Mouse (Mus musculus): ENCODE measurements around the gene Scimp. TPM values are rescaled to one million over a fixed set of nuclear protein-coding genes. Genes with fewer than 3 reads are reported as not detected.

Gene Scimp
- polyA plus RNA-seq, 1 experiment from 2014 or later: 0.45 TPM

DNA sequence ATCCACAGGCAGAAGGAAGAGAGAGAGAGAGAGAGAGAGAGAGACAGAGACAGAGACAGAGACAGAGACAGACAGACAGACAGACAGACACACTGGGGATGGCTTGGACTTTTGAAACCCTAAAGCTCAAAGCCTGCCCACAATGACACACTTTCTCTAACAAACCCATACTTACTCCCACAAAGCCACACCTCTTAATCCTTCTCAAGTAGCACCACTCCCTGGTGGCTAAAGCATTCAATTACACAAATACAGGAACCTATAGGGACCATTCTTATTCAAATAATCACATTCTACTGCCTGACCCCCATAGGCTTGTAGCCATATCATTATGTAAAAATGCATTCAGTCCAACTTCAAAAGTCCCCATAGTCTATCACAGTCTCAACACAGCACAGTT, 21.0 kb upstream of the Scimp start:
- ATAC-seq (replicated peaks; ENCODE audit: insufficient number of reproducible peaks, insufficient read depth, low FRiP score, low read depth): no peak
- H3K4me2 ChIP-seq: no peak overlapping the region

DNA sequence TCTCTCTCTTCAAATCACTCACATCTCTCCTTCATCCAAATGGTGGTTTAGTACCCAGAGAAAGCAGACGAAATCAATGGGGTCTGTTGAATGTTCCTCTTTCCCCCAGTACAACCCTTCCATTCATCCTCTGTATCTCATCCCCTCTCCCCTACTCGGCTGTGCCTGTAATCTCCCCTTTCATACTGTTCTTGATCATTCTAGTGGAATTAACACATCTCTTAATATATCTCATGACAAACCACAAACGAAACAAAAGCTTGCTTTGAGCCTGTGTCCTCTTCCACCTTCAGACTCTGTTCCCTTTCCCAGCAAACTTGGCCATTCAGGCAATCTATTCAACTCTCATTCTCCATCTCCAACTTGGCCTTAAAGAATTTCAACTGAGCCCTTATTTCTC, 18.8 kb upstream of the Scimp start:
- H3K27ac ChIP-seq: no peak overlapping the region
- WGBS: 57% methylated on average over 3 of the region's 3 CpGs

More for the DNA sequence above, 21.0 kb upstream of the Scimp start:
- H3K9ac ChIP-seq: no peak overlapping the region
- H3K4me1 ChIP-seq (replicated peaks): no peaks in the 10 kb centered on the region
- H3K27me3 ChIP-seq: no peaks in the 10 kb centered on the region
- H3K36me3 ChIP-seq: no peaks in the 10 kb centered on the region
- H3K27ac ChIP-seq: no peak overlapping the region
- no peaks in the 10 kb centered on the region for H3K9me3 ChIP-seq (replicated peaks)
- no peak overlapping the region for H3K4me3 ChIP-seq

DNA sequence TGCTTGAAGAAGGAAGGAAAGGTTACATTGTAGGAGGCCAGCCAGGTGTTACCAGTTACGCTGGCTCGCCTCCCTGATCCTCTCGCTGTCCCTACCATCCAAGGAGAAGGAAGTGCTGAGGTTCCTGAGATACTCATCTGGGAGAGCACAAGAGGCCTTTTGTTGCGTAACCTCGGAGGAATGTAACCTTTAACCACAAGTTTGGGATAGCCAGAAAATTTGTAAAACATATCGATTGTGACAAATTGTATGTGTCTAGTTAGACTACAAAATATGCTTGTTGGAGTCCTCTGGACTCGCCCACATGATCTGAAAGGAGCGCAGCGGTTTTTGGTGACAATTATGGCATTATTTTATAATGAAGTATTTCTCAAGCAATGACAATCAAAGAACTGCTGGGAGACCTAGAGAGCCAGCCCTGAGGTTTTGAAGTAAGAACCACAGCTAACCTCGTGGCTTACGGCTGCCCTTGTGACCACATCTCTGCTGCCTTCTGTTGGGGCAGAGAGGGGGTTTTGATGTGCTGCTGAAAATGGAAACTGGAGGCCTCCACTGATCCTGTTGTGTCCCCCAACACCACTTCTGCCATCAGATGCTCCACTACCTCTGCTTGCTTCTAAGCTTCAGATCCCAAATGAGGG, 16.7 kb upstream of the Scimp start:
- no peak overlapping the region for H3K9ac ChIP-seq
- no peak for ATAC-seq (replicated peaks; ENCODE audit: insufficient number of reproducible peaks, insufficient read depth, low FRiP score, low read depth)
- H3K4me3 ChIP-seq: no peak overlapping the region
- no peak overlapping the region for H3K4me2 ChIP-seq
- H3K9me3 ChIP-seq (replicated peaks): no peaks in the 10 kb centered on the region
- no peaks in the 10 kb centered on the region for H3K4me1 ChIP-seq (replicated peaks)
- H3K36me3 ChIP-seq: no peaks in the 10 kb centered on the region
- H3K27ac ChIP-seq: no peak overlapping the region
- WGBS: 80% methylated on average over 11 of the region's 11 CpGs
- H3K27me3 ChIP-seq: no peaks in the 10 kb centered on the region

More for the DNA sequence above, 18.8 kb upstream of the Scimp start:
- H3K4me3 ChIP-seq: no peak overlapping the region
- H3K9ac ChIP-seq: no peak overlapping the region
- no peaks in the 10 kb centered on the region for H3K4me1 ChIP-seq (replicated peaks)
- no peaks in the 10 kb centered on the region for H3K36me3 ChIP-seq
- H3K27me3 ChIP-seq: no peaks in the 10 kb centered on the region
- no peaks in the 10 kb centered on the region for H3K9me3 ChIP-seq (replicated peaks)
- no peak overlapping the region for H3K4me2 ChIP-seq
- ATAC-seq (replicated peaks; ENCODE audit: insufficient number of reproducible peaks, insufficient read depth, low FRiP score, low read depth): no peak

DNA sequence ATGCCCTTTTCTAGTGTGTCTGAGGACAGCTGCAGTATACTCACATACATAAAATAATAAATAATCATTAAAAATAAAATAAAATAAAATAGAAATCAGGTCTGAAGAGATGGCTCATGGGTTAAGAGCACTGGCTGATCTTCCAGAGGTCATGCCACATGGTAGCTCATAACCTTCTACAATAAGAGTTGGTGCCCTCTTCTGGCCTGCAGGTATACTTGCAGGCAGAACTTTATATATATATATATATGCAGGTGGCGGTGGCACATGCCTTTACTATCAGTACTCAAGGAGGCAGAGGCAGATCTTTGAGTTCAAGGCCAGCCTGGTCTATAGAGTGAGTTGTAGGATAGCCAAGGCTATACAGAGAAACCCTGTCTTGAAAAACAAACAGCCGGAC, 13.8 kb upstream of the Scimp start:
- H3K36me3 ChIP-seq: no peaks in the 10 kb centered on the region
- 81% methylated on average over 2 of the region's 2 CpGs for WGBS
- H3K9ac ChIP-seq: no peak overlapping the region
- no peak overlapping the region for H3K4me2 ChIP-seq
- no peak for ATAC-seq (replicated peaks; ENCODE audit: insufficient number of reproducible peaks, insufficient read depth, low FRiP score, low read depth)
- H3K9me3 ChIP-seq (replicated peaks): no peaks in the 10 kb centered on the region
- peaks cover 8% of the 10 kb centered on the region; the same call in 1 of the 2 replicates for H3K4me1 ChIP-seq (replicated peaks)
- H3K27me3 ChIP-seq: no peaks in the 10 kb centered on the region
- no peak overlapping the region for H3K4me3 ChIP-seq
- H3K27ac ChIP-seq: no peak overlapping the region

DNA sequence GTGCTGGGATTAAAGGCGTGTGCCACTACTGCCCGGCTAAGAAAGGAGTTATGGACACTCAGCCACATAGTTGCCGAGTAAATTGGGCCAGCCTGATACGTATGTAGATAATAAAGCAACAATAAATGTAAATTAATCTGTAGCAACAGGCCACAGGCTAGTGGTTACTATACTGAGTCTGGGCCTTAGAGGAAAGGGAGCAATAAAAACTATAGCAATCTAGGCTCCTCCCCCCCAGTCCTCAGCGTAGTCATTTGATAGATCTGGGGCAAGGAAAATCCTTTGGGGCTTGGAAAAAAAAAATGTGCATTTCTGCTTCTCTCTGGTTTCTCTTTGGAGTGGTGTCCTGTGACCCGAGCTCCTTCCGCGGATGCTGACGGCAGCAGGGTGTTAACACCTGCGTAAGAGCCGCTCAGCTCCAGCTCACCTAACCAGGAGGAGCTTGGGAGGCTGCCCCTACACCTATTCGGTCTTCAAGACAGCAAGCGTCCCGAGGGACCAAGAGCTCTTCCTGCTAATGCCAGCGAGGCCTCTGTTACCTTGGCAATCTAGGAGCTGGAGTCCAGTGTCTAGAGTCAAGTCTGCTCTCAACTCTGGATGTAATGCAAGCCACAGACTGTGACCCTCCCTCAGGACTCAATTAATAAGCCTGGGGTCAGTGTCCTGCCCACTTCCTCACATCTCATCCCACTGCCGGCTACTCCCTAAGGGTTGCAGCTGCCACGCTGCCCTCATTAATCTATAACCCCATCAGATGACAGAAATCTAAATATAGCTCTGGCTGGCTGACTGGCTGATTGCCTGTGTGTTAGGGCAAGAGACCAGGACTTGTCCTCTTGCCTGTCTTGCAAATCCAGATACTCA, 9.6 kb upstream of the Scimp start:
- no peaks in the 10 kb centered on the region for H3K9me3 ChIP-seq (replicated peaks)
- ATAC-seq (replicated peaks; ENCODE audit: insufficient number of reproducible peaks, insufficient read depth, low FRiP score, low read depth): no peak
- no peak overlapping the region for H3K9ac ChIP-seq
- 40% methylated on average over 17 of the region's 17 CpGs for WGBS
- H3K4me3 ChIP-seq: no peak overlapping the region
- H3K27me3 ChIP-seq: no peaks in the 10 kb centered on the region
- peaks cover 8% of the 10 kb centered on the region; the same call in 1 of the 2 replicates for H3K4me1 ChIP-seq (replicated peaks)
- H3K4me2 ChIP-seq: no peak overlapping the region
- H3K27ac ChIP-seq: no peak overlapping the region
- H3K36me3 ChIP-seq: no peaks in the 10 kb centered on the region

DNA sequence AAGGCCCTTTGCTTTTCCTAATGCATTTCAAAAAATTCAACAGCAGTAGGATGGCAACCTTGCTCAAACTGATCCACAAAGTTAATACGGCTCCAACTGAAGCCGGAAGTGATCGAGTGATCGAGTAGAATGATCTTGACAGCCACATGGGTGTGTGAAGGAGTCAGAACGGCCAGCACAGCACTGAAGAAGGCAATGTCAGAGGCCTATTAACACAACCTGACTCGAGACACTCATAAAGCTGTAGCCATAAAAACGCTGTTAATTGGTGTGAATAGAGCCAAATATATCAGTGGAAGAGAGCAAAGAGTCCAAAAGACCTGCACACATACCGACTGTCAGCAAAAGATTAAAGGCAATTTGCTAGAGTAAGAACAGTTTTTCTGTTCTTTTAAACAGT, 7.7 kb upstream of the Scimp start:
- H3K9ac ChIP-seq: no peak overlapping the region
- H3K27ac ChIP-seq: no peak overlapping the region
- H3K4me2 ChIP-seq: no peak overlapping the region
- H3K9me3 ChIP-seq (replicated peaks): no peaks in the 10 kb centered on the region
- WGBS: 82% methylated on average over 8 of the region's 8 CpGs
- no peak overlapping the region for H3K4me3 ChIP-seq
- H3K27me3 ChIP-seq: no peaks in the 10 kb centered on the region
- H3K36me3 ChIP-seq: no peaks in the 10 kb centered on the region
- no peak for ATAC-seq (replicated peaks; ENCODE audit: insufficient number of reproducible peaks, insufficient read depth, low FRiP score, low read depth)
- peaks cover 8% of the 10 kb centered on the region; the same call in 1 of the 2 replicates for H3K4me1 ChIP-seq (replicated peaks)

DNA sequence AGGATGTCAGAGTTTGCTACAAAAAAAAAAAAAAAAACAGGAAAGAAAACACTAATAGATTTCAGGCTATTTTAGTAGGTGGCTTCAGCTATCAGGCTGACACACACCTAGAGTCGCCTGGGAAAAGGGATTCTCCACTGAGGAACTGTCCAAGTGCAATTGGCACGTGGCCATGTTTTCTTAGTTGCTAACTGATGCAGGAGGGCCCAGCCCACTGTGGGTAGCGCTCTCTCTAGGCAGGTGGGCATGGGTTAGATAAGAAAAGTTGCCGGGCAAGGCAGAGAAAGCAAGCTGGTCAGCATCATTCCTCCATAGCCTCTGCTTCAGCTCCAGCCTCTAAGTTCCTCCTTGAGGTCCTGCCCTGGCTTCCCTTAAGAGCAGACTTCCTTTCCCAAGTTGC, 4.4 kb upstream of the Scimp start:
- Histone ChIP-seq H3K4me3 (no peak overlapping the region), H3K9me3 (replicated peaks) (no peaks in the 10 kb centered on the region), H3K27ac (no peak overlapping the region), H3K4me1 (replicated peaks) (no peaks in the 10 kb centered on the region), H3K27me3 (no peaks in the 10 kb centered on the region), H3K4me2 (no peak overlapping the region), H3K9ac (no peak overlapping the region), H3K36me3 (no peaks in the 10 kb centered on the region)
- no peak for ATAC-seq (replicated peaks; ENCODE audit: insufficient number of reproducible peaks, insufficient read depth, low FRiP score, low read depth)
- 62% methylated on average over 4 of the region's 4 CpGs for WGBS

DNA sequence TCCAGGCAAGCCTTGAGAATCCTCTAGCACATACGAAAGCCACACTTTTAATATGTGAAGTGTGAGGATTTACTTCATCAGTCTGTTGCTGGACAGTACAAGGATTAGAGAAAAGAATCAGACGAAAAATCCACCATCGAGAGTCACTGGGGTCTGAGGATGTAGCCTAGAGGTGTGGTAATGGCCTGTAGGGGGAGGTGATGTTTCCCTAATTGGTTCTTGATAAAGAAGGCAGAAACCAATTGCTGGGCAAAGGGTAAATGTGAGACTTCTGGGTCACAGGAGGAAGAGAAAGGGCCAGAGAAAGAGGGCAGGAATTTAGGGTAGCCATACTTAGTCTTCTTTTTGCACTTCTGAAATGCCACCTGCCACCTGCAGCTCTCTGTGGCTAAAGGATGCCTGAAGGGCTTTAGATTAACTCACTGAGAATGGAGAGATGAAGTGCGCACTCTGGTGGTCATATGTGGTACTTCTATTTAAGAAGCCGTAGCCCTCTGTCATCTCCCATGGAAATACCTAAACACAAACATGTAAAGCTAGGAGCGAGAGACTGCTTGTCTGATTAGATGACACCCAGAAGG, 3.2 kb upstream of the Scimp start:
- H3K36me3 ChIP-seq: no peaks in the 10 kb centered on the region
- no peak overlapping the region for H3K27ac ChIP-seq
- no peak overlapping the region for H3K4me3 ChIP-seq
- no peak for ATAC-seq (replicated peaks; ENCODE audit: insufficient number of reproducible peaks, insufficient read depth, low FRiP score, low read depth)
- H3K9ac ChIP-seq: no peak overlapping the region
- no peaks in the 10 kb centered on the region for H3K9me3 ChIP-seq (replicated peaks)
- 26% methylated on average over 6 of the region's 6 CpGs for WGBS
- H3K4me1 ChIP-seq (replicated peaks): no peaks in the 10 kb centered on the region
- no peaks in the 10 kb centered on the region for H3K27me3 ChIP-seq
- H3K4me2 ChIP-seq: no peak overlapping the region

DNA sequence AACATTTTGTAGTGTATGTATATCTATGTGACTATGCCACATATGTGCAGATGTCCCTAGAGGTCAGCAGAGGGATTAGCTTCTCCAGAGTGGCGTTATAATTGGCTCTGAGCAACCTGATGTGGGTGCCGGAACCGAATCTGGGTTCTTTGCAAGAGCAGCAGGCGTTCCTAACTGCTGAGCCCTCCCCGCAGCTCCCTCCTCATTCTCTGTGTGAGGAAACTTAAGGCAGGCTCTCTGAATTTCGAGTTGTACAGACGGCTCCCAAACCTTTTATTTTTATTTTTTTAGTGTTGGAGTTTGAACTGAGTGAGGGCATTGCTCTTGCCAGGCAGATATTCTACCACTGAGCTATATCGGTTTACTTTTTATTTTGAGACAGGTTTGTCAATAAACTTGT, 2.7 kb upstream of the Scimp start:
- Histone ChIP-seq H3K4me3 (no peak overlapping the region), H3K4me1 (replicated peaks) (no peaks in the 10 kb centered on the region), H3K9me3 (replicated peaks) (no peaks in the 10 kb centered on the region), H3K4me2 (no peak overlapping the region), H3K36me3 (no peaks in the 10 kb centered on the region), H3K27me3 (no peaks in the 10 kb centered on the region), H3K27ac (no peak overlapping the region), H3K9ac (no peak overlapping the region)
- WGBS: 78% methylated on average over 8 of the region's 8 CpGs
- no peak for ATAC-seq (replicated peaks; ENCODE audit: insufficient number of reproducible peaks, insufficient read depth, low FRiP score, low read depth)

DNA sequence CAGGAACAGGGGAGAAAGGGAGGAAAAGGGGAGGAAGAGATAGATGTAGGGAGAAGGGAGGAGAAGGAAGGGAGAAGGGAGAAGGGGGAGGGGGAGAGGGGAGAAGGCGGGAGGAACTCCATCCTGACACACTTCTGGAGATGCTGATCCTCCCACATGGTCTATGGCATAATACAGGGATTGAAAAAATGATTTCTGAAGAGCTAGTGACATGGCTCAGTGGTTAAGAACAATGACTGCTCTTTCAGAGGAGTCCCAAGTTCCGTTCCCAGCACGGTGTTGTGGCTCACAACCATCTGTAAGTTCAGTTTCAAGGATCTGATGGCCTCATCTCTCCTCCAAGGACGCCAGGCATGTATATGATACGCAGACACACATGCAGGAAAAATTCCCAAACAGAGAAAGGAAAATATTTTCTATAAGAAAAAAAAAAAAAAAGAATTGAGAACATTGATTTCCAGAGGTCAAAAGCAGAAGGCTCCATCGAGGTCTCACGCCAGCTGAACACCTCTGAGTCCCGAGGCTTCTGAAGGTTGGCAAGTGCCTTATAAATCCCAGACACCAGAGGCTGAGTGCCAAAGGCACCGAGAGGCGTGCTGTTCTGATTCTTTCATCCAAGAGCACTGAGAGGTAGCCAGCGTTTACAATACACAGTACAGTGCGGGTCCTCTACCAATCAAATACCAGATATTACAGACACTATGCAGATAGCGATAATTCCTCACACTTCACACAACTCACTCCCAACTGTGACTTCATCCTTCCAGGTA, 730 bp downstream of the Scimp start:
- H3K27ac ChIP-seq: no peak overlapping the region
- H3K4me2 ChIP-seq: no peak overlapping the region
- no peak overlapping the region for H3K9ac ChIP-seq
- no peaks in the 10 kb centered on the region for H3K9me3 ChIP-seq (replicated peaks)
- no peak for ATAC-seq (replicated peaks; ENCODE audit: insufficient number of reproducible peaks, insufficient read depth, low FRiP score, low read depth)
- 56% methylated on average over 13 of the region's 13 CpGs for WGBS
- no peak overlapping the region for H3K4me3 ChIP-seq
- H3K27me3 ChIP-seq: no peaks in the 10 kb centered on the region
- H3K36me3 ChIP-seq: no peaks in the 10 kb centered on the region
- no peaks in the 10 kb centered on the region for H3K4me1 ChIP-seq (replicated peaks)

DNA sequence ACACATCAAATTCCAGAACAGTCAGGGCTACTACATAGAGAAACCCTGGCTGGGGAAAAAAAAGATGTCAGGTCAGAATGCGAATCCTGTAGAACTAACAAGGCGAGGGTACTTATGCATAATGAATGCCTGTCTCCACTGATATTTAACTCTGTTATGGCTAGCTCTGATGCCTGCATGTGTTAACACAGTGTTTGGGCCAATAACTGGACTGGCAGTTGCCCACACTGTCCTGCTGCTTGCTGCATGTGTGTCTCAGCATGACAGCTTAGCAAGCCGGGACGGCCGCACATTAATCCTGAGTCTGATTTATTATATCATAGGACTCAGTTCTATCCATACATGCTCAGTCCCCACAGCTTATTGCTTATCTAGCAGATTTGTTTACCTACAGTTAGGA, 1.3 kb downstream of the Scimp start:
- WGBS: 83% methylated on average over 5 of the region's 5 CpGs
- Histone ChIP-seq H3K27me3 (no peaks in the 10 kb centered on the region), H3K9ac (no peak overlapping the region), H3K36me3 (no peaks in the 10 kb centered on the region), H3K4me1 (replicated peaks) (no peaks in the 10 kb centered on the region), H3K4me3 (no peak overlapping the region), H3K27ac (no peak overlapping the region), H3K9me3 (replicated peaks) (no peaks in the 10 kb centered on the region), H3K4me2 (no peak overlapping the region)
- no peak for ATAC-seq (replicated peaks; ENCODE audit: insufficient number of reproducible peaks, insufficient read depth, low FRiP score, low read depth)
